Mouse (Mus musculus) hindbrain, postnatal 0 days (tissue): ENCODE results near the gene Fcgrt. TPM values are rescaled to one million over a fixed set of nuclear protein-coding genes. Genes with fewer than 3 reads are reported as not detected.

ENCODE experiments used
- ATAC-seq: fragments of 200-750 bp; cut with Nextera tagmentation; 2 replicates; pipeline ENCODE4 v1.8.0; 2017; ENCODE audit warnings: mild to moderate bottlenecking, moderate TSS enrichment, moderate library complexity
- DNase-seq: peaks from one replicate; pipeline ENCODE4 v3.0.0-alpha.2; 2015; ENCODE audit warnings: low spot score
- H3K27ac ChIP-seq: fragments of 300-500 bp; sonication (generic); 2 replicates; pipeline ENCODE4 v1.5.1; 2014; ENCODE audit warnings: mild to moderate bottlenecking
- H3K27me3 ChIP-seq: fragments of 300-500 bp; sonication (generic); 2 replicates; pipeline ENCODE4 v1.6.1; 2014; ENCODE audit warnings: low read length, mixed read lengths; ENCODE audit not compliant: insufficient read depth
- H3K36me3 ChIP-seq: fragments of 300-500 bp; sonication (generic); 2 replicates; pipeline ENCODE4 v1.6.1; 2014; ENCODE audit warnings: low read length, mixed read lengths; ENCODE audit not compliant: insufficient read depth
- H3K4me1 ChIP-seq: fragments of 300-500 bp; sonication (generic); 2 replicates; pipeline ENCODE4 v1.6.1; 2014; ENCODE audit warnings: antibody characterized with exemption, low read length, mixed read lengths; ENCODE audit not compliant: insufficient read depth
- H3K4me2 ChIP-seq: fragments of 300-500 bp; sonication (generic); 2 replicates; pipeline ENCODE4 v1.6.1; 2014; ENCODE audit warnings: low read depth, mild to moderate bottlenecking, low read length, moderate library complexity, mixed read lengths
- H3K4me3 ChIP-seq: fragments of 300-500 bp; sonication (generic); 2 replicates; pipeline ENCODE4 v1.5.1; 2014; ENCODE audit warnings: low read length
- H3K9ac ChIP-seq: fragments of 300-500 bp; sonication (generic); replicated peaks from 2 replicates; pipeline ENCODE4 v1.6.1; 2014; ENCODE audit warnings: mild to moderate bottlenecking, low read length, moderate library complexity, mixed read lengths
- H3K9me3 ChIP-seq: fragments of 300-500 bp; sonication (generic); 2 replicates; pipeline ENCODE4 v1.6.1; 2016; ENCODE audit warnings: low read length, mixed read lengths
- CTCF ChIP-seq: IDR thresholded peaks from 2 replicates; pipeline ENCODE4 v1.5.1; 2016; ENCODE audit warnings: antibody characterized with exemption, control low read depth, low read depth
- WGBS: fragments of 180-500 bp; shearing (Covaris S2); extraction: QIAGEN DNeasy Blood & Tissue Kit; methylation state at CpG from one replicate; pipeline ENCODE4 v1.1.7; 2014; 5-methylcytosine and 5-hydroxymethylcytosine counted together
- polyA plus RNA-seq: library from polyadenylated mRNA; unstranded; fragments of >200 nt; fragmentation: Nextera tagmentation; extraction: Ambion mirVana; gene quantifications from 2 replicates; pipeline ENCODE4 v1.2.1, GENCODE M21; 2015
- total RNA-seq: library from RNA; depleted of rRNA; stranded (reverse); fragments of >200 nt; gene quantifications from 2 replicates; pipeline ENCODE4 v1.2.3, GENCODE M21; 2014

The Fcgrt gene
- total and polyA plus RNA-seq, 2 experiments from 2014 or later = 32.9 to 45.9 TPM

DNA sequence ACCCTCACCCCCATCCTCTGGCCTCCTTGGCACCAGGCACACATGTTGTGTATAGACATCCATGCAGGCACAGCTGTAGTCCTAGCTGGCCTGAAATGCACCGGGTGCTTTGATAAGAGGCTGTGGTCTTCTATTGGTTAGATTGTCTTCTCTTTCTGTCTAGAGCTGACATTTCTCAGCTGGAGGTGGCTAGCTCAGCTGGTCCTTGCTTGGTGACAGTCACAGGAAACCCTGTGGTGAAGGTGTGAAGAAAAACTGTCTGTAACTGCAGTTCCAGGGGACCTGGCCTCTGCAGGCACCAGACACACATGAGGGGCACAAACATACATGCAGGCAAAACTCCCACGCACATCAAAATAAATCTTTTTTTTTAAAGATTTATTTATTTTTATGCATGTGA, 34.0 kb downstream of the Fcgrt start:
- WGBS = 95% methylated on average over 2 of the region's 2 CpGs
- no peaks in the 10 kb centered on the region for H3K9me3 ChIP-seq
- no peak for ATAC-seq

GRCm38 (mm10) chr7:45068000-45068318, 35.7 kb downstream of the Fcgrt start:
- Histone ChIP-seq H3K4me2 (no peak overlapping the region), H3K36me3 (no peaks in the 10 kb centered on the region), H3K27ac (no peak overlapping the region), H3K27me3 (no peaks in the 10 kb centered on the region), H3K9ac (no peak overlapping the region), H3K9me3 (no peaks in the 10 kb centered on the region), H3K4me3 (no peak overlapping the region), H3K4me1 (no peaks in the 10 kb centered on the region)
- 0 out of 2 replicates have a peak, but pooled peaks have one; percentile 21 for ATAC-seq
- peak; percentile 78 for TF ChIP-seq CTCF
- WGBS = 23% methylated on average over 5 of the region's 5 CpGs
- DNase-seq = peak; percentile 49

More for the DNA sequence above, 34.0 kb downstream of the Fcgrt start:
- H3K4me1 ChIP-seq = no peaks in the 10 kb centered on the region
- no peaks in the 10 kb centered on the region for H3K27me3 ChIP-seq
- TF ChIP-seq CTCF = no peak
- H3K4me2 ChIP-seq = no peak overlapping the region
- H3K4me3 ChIP-seq = no peak overlapping the region
- H3K36me3 ChIP-seq = peaks cover 7% of the 10 kb centered on the region; the same call in 1 of the 2 replicates
- H3K9ac ChIP-seq = no peak overlapping the region
- H3K27ac ChIP-seq = no peak overlapping the region
- no peak for DNase-seq

DNA sequence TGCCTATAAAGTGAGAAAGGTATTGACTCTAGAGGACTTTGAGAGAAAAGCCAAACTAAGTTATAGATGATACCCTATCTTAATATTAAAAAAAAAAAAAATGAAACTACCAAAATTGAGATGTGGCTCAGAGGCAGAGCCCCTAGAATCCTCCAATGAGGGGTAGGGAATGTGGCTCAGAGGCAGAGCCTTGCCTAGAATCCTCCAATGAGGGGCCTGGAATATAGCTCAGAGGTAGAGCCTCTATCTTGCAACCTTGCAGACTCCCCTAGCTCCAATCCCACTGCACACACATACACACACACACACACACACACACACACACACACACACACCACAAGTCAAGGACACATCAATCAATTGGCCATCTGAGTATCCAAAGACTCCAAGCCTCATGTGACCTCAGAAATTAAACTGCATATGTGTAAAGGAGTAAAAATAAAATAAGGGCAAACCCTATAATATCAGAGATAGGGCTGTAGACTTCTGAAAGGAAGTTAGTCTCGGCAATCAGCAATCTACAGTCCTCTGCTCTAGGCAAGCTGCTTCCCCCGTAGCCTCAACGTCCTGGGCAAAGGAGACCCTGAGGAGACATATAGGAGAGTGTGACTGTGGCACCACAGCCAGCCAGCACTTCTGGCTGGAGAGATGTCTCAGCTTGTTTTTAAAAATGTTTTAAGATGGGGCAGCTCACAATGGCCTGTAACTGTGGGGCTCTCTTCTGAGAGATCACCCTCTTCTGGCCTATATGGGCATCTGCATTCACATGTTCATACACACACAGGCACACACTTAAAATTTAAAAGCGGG, 36.3 kb downstream of the Fcgrt start:
- Histone ChIP-seq H3K27ac (no peak overlapping the region), H3K9me3 (no peaks in the 10 kb centered on the region), H3K4me3 (no peak overlapping the region), H3K9ac (no peak overlapping the region), H3K27me3 (no peaks in the 10 kb centered on the region), H3K4me2 (no peak overlapping the region), H3K36me3 (no peaks in the 10 kb centered on the region), H3K4me1 (no peaks in the 10 kb centered on the region)
- ATAC-seq = no peak
- TF ChIP-seq CTCF = no peak
- no peak for DNase-seq
- WGBS = 81% methylated on average over 4 of the region's 4 CpGs

- DNase-seq (peak; percentile 98), ATAC-seq (peak; percentile 90)
- Histone ChIP-seq H3K4me2 (peak within 1 kb of the TSS; percentile 56), H3K4me3 (peak within 1 kb of the TSS; percentile 54), H3K27ac (peak within 1 kb of the TSS; percentile 85), H3K4me1 (peaks cover 11% of the 10 kb centered on the region), H3K9ac (peak within 1 kb of the TSS; percentile 47), H3K36me3 (no peaks in the 10 kb centered on the region), H3K27me3 (no peaks in the 10 kb centered on the region), H3K9me3 (no peaks in the 10 kb centered on the region)
- peak; percentile 48 for TF ChIP-seq CTCF
- WGBS = under 1% methylated on average over 31 of the region's 31 CpGs
Observed at GRCm38 (mm10) chr7:45062239-45062835, 41.3 kb downstream of the Fcgrt start, which contains the start of the genes Nosip and Prrg2. Gene Nosip (plus strand): TSS chr7:45062429. Gene Prrg2 (minus strand): TSS chr7:45062677.

DNA sequence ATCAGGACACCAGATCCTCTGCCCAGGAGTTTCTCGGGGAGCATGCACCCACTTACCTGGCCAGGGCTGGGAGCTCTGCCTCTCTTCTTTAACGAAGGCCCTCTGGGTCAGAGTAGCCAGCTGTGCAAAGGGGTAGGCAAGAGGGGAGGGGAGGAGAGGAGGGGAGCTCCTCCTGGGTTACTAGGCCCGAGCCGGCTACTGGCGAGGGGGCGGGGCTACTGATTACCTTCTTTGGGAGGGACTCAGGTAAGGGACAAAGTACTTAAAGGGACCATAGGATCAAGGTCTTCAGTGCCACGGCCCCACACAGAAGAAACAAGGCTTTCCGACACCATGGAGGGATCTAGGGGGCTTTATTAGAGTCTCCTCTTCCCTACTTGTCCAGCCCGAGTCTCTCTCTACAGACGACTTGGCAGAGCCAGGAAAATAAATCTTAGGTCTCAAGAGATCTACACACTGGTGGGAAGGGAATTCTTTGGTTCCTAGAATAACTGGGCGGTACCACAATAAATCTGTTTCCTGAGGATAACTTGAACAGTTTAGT, 42.0 kb downstream of the Fcgrt start:
- DNase-seq (no peak), ATAC-seq (no peak)
- no peaks in the 10 kb centered on the region for H3K9me3 ChIP-seq
- peaks cover 11% of the 10 kb centered on the region for H3K4me1 ChIP-seq
- H3K4me2 ChIP-seq = peak overlapping the region; percentile 56
- peak overlapping the region; percentile 85; the same call in 1 of the 2 replicates for H3K27ac ChIP-seq
- peak overlapping the region; percentile 54 for H3K4me3 ChIP-seq
- no peaks in the 10 kb centered on the region for H3K36me3 ChIP-seq
- no peaks in the 10 kb centered on the region for H3K27me3 ChIP-seq
- 17% methylated on average over 11 of the region's 11 CpGs for WGBS
- TF ChIP-seq CTCF = no peak
- peak overlapping the region; percentile 47; the same call in 1 of the 2 replicates for H3K9ac ChIP-seq

DNA sequence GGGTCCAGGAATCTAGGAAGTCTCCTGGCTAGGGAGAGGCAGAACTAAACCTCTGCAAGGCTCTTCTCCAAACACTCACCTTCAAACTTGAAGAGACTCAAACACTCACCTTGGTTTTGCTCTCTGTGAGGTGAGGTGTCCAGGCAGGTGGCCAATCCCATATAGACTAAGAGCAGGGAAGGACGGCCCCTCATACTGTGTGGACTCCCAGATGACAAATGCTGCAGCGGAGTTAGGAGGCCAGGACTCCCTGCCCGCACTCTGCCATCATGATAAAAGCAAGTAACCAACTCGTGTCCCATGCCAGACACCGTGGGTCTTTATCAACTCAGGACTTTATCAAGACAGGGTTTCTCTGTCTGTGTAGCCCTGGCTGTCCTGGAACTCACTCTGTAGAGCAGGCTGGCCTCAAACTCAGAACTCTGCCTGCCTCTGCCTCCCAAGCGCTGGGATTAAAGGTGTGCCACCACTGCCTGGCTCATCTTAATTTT, 43.0 kb downstream of the Fcgrt start:
- WGBS = 90% methylated on average over 6 of the region's 6 CpGs
- H3K4me2 ChIP-seq = no peak overlapping the region
- no peak for ATAC-seq
- no peaks in the 10 kb centered on the region for H3K27me3 ChIP-seq
- H3K4me1 ChIP-seq = peaks cover 11% of the 10 kb centered on the region
- H3K9ac ChIP-seq = no peak overlapping the region
- H3K9me3 ChIP-seq = no peaks in the 10 kb centered on the region
- H3K36me3 ChIP-seq = no peaks in the 10 kb centered on the region
- TF ChIP-seq CTCF = no peak
- no peak for DNase-seq
- no peak overlapping the region for H3K27ac ChIP-seq
- H3K4me3 ChIP-seq = no peak overlapping the region
